Mouse (Mus musculus): ENCODE measurements around the gene BC005561.

- TF ChIP-seq CTCF (conservative IDR thresholded peaks at IDR 0.05; ENCODE audit: low read length) (no peak), NANOG (IDR thresholded peaks at IDR 0.05; ENCODE audit: borderline replicate concordance, low read length) (no peak)
Observed at GRCm38 (mm10) chr5:104539331-104539730, 31.2 kb downstream of the BC005561 start.

All from E14TG2a.4 (cell line).